Mouse (Mus musculus) liver, embryonic 15.5 days (tissue): ENCODE measurements around the gene Boll. TPM values are rescaled to one million over a fixed set of nuclear protein-coding genes. Genes with fewer than 3 reads are reported as not detected.
"Not testable (repeated sequence)": the region's sequence is repeated elsewhere in the genome, so short reads cannot be mapped to it uniquely, and the experiment has no call there.

Source experiments
- ATAC-seq: fragments of 200-750 bp; cut with Nextera tagmentation; 2 replicates; pipeline ENCODE4 v1.8.0; 2017; ENCODE audit warnings: moderate number of reproducible peaks, mild to moderate bottlenecking, moderate library complexity; ENCODE audit not compliant: insufficient read depth
- H3K27ac ChIP-seq: fragments of 300-500 bp; sonication (generic); replicated peaks from 2 replicates; pipeline ENCODE4 v1.5.1; 2015; ENCODE audit warnings: mild to moderate bottlenecking, inconsistent platforms
- H3K27me3 ChIP-seq: fragments of 300-500 bp; sonication (generic); 2 replicates; pipeline ENCODE4 v1.6.1; 2015; ENCODE audit warnings: mild to moderate bottlenecking, inconsistent platforms
- H3K36me3 ChIP-seq: fragments of 300-500 bp; sonication (generic); replicated peaks from 2 replicates; pipeline ENCODE4 v1.6.1; 2015; ENCODE audit warnings: moderate library complexity, mild to moderate bottlenecking, inconsistent platforms
- H3K4me1 ChIP-seq: fragments of 300-500 bp; sonication (generic); replicated peaks from 2 replicates; pipeline ENCODE4 v1.6.1; 2015; ENCODE audit warnings: inconsistent platforms
- H3K4me2 ChIP-seq: fragments of 300-500 bp; sonication (generic); 2 replicates; pipeline ENCODE4 v1.6.1; 2015; ENCODE audit warnings: moderate library complexity, mild to moderate bottlenecking, inconsistent platforms
- H3K4me3 ChIP-seq: fragments of 300-500 bp; sonication (generic); replicated peaks from 2 replicates; pipeline ENCODE4 v1.5.1; 2015; ENCODE audit warnings: mild to moderate bottlenecking, inconsistent platforms
- H3K9ac ChIP-seq: fragments of 300-500 bp; sonication (generic); 2 replicates; pipeline ENCODE4 v1.6.1; 2015; ENCODE audit warnings: moderate library complexity, mild to moderate bottlenecking, inconsistent platforms
- H3K9me3 ChIP-seq: fragments of 300-500 bp; sonication (generic); replicated peaks from 2 replicates; pipeline ENCODE4 v1.6.1; 2016; ENCODE audit warnings: inconsistent platforms
- WGBS: fragments of 180-500 bp; shearing (Covaris S2); methylation state at CpG from one replicate; pipeline ENCODE4 v1.1.7; 2015; ENCODE audit warnings: mixed read lengths; ENCODE audit not compliant: insufficient replicate concordance; 5-methylcytosine and 5-hydroxymethylcytosine counted together
- polyA plus RNA-seq: library from polyadenylated mRNA; unstranded; fragments of >200 nt; fragmentation: Nextera tagmentation; extraction: Ambion mirVana; gene quantifications from 2 replicates; pipeline ENCODE4 v1.2.1, GENCODE M21; 2015

Gene Boll
- polyA plus RNA-seq, 1 experiment from 2014 or later = 0.07 TPM

- WGBS = 56% methylated on average over 2 of the region's 2 CpGs
- no peaks in the 10 kb centered on the region for H3K27me3 ChIP-seq
- no peak for ATAC-seq
- no peak overlapping the region for H3K4me2 ChIP-seq
- no peak overlapping the region for H3K27ac ChIP-seq
- no peaks in the 10 kb centered on the region for H3K4me1 ChIP-seq
- H3K9me3 ChIP-seq = no peaks in the 10 kb centered on the region
- H3K36me3 ChIP-seq = no peaks in the 10 kb centered on the region
- H3K9ac ChIP-seq = no peak overlapping the region
- no peak overlapping the region for H3K4me3 ChIP-seq
Measured at GRCm38 (mm10) chr1:55380527-55380926, 17.3 kb upstream of the Boll start.

- Histone ChIP-seq H3K36me3 (no peaks in the 10 kb centered on the region), H3K4me1 (no peaks in the 10 kb centered on the region), H3K9me3 (no peaks in the 10 kb centered on the region), H3K4me2 (no peak overlapping the region), H3K4me3 (no peak overlapping the region), H3K9ac (no peak overlapping the region), H3K27ac (no peak overlapping the region), H3K27me3 (no peaks in the 10 kb centered on the region)
- no peak for ATAC-seq
- 50% methylated on average over 3 of the region's 3 CpGs for WGBS
Measured at GRCm38 (mm10) chr1:55372626-55373025, 9.4 kb upstream of the Boll start.

GRCm38 (mm10) chr1:55363586-55363985 is 317 bp upstream of the Boll start:
- peak overlapping the region; percentile 70 for H3K4me2 ChIP-seq
- H3K36me3 ChIP-seq = no peaks in the 10 kb centered on the region
- H3K4me3 ChIP-seq = peak overlapping the region; percentile 53
- H3K9me3 ChIP-seq = peaks cover 9% of the 10 kb centered on the region; the same call in 1 of the 2 replicates
- peaks cover 25% of the 10 kb centered on the region for H3K27me3 ChIP-seq
- no peak overlapping the region for H3K9ac ChIP-seq
- no peak overlapping the region for H3K27ac ChIP-seq
- peaks cover 10% of the 10 kb centered on the region for H3K4me1 ChIP-seq
- ATAC-seq = peak; percentile 68
- WGBS = under 1% methylated on average over 27 of the region's 27 CpGs

GRCm38 (mm10) chr1:55362634-55363033 is 635 bp downstream of the Boll start:
- Histone ChIP-seq H3K27me3 (peaks cover 25% of the 10 kb centered on the region), H3K4me2 (peak overlapping the region; percentile 70), H3K9ac (no peak overlapping the region), H3K27ac (no peak overlapping the region), H3K4me3 (peak overlapping the region; percentile 53; the same call in 1 of the 2 replicates), H3K9me3 (peaks cover 9% of the 10 kb centered on the region; the same call in 1 of the 2 replicates), H3K36me3 (no peaks in the 10 kb centered on the region), H3K4me1 (peaks cover 10% of the 10 kb centered on the region)
- 47% methylated on average over 49 of the region's 49 CpGs for WGBS
- no peak for ATAC-seq

GRCm38 (mm10) chr1:55351914-55352313 is 11.4 kb downstream of the Boll start:
- H3K27me3 ChIP-seq, H3K27ac ChIP-seq, H3K36me3 ChIP-seq, H3K4me3 ChIP-seq, H3K9me3 ChIP-seq, H3K4me2 ChIP-seq, H3K4me1 ChIP-seq, ATAC-seq, H3K9ac ChIP-seq: not testable (repeated sequence)
- 57% methylated on average over 2 of the region's 2 CpGs for WGBS

GRCm38 (mm10) chr1:55325496-55325895 is 37.8 kb downstream of the Boll start:
- WGBS = 53% methylated on average over 5 of the region's 5 CpGs

GRCm38 (mm10) chr1:55301077-55301476 is 62.2 kb downstream of the Boll start:
- no peak overlapping the region for H3K27ac ChIP-seq
- ATAC-seq = no peak
- no peak overlapping the region for H3K4me3 ChIP-seq
- H3K4me2 ChIP-seq = no peak overlapping the region
- no peaks in the 10 kb centered on the region for H3K4me1 ChIP-seq
- no peak overlapping the region for H3K9ac ChIP-seq
- H3K27me3 ChIP-seq = no peaks in the 10 kb centered on the region
- no peaks in the 10 kb centered on the region for H3K9me3 ChIP-seq
- H3K36me3 ChIP-seq = no peaks in the 10 kb centered on the region

More at GRCm38 (mm10) chr1:55325496-55325895, 37.8 kb downstream of the Boll start:
- H3K36me3 ChIP-seq, ATAC-seq, H3K27ac ChIP-seq, H3K9ac ChIP-seq, H3K4me2 ChIP-seq, H3K9me3 ChIP-seq, H3K4me3 ChIP-seq, H3K27me3 ChIP-seq, H3K4me1 ChIP-seq: not testable (repeated sequence)

GRCm38 (mm10) chr1:55279081-55279480 is 84.2 kb downstream of the Boll start:
- Histone ChIP-seq H3K4me1 (no peaks in the 10 kb centered on the region), H3K9me3 (no peaks in the 10 kb centered on the region), H3K4me3 (no peak overlapping the region), H3K36me3 (no peaks in the 10 kb centered on the region), H3K9ac (no peak overlapping the region), H3K4me2 (no peak overlapping the region), H3K27me3 (no peaks in the 10 kb centered on the region), H3K27ac (no peak overlapping the region)
- ATAC-seq = no peak
- 68% methylated on average over 9 of the region's 9 CpGs for WGBS

GRCm38 (mm10) chr1:55265447-55265846 is 97.8 kb downstream of the Boll start:
- H3K27me3 ChIP-seq = no peaks in the 10 kb centered on the region
- ATAC-seq = no peak
- H3K9me3 ChIP-seq = no peaks in the 10 kb centered on the region
- H3K9ac ChIP-seq = no peak overlapping the region
- H3K36me3 ChIP-seq = no peaks in the 10 kb centered on the region
- 38% methylated on average over 2 of the region's 2 CpGs for WGBS
- H3K4me1 ChIP-seq = no peaks in the 10 kb centered on the region
- no peak overlapping the region for H3K27ac ChIP-seq
- H3K4me2 ChIP-seq = no peak overlapping the region
- H3K4me3 ChIP-seq = no peak overlapping the region

- H3K27ac ChIP-seq = no peak overlapping the region
- WGBS = 12% methylated on average over 2 of the region's 2 CpGs
- no peak overlapping the region for H3K4me3 ChIP-seq
- ATAC-seq = no peak
- no peaks in the 10 kb centered on the region for H3K27me3 ChIP-seq
- no peaks in the 10 kb centered on the region for H3K9me3 ChIP-seq
- H3K4me2 ChIP-seq = no peak overlapping the region
- H3K4me1 ChIP-seq = no peaks in the 10 kb centered on the region
- no peaks in the 10 kb centered on the region for H3K36me3 ChIP-seq
- no peak overlapping the region for H3K9ac ChIP-seq
Measured at GRCm38 (mm10) chr1:55264385-55264784, 98.9 kb downstream of the Boll start.

GRCm38 (mm10) chr1:55246374-55246773 is 116.9 kb downstream of the Boll start:
- Histone ChIP-seq H3K27me3 (no peaks in the 10 kb centered on the region), H3K4me1 (peaks cover 8% of the 10 kb centered on the region; the same call in 1 of the 2 replicates), H3K27ac (no peak overlapping the region), H3K4me2 (no peak overlapping the region), H3K9me3 (no peaks in the 10 kb centered on the region), H3K9ac (no peak overlapping the region), H3K36me3 (0 out of 2 replicates have a peak, but pooled peaks cover 8% of the 10 kb centered on the region), H3K4me3 (no peak overlapping the region)
- ATAC-seq = no peak
- WGBS = 61% methylated on average over 2 of the region's 2 CpGs

- H3K36me3 ChIP-seq = 0 out of 2 replicates have a peak, but pooled peaks cover 11% of the 10 kb centered on the region
- 2% methylated on average over 1 of the region's 1 CpGs for WGBS
- H3K4me3 ChIP-seq = peak overlapping the region; percentile 88
- H3K27me3 ChIP-seq = no peaks in the 10 kb centered on the region
- H3K9me3 ChIP-seq = no peaks in the 10 kb centered on the region
- ATAC-seq = no peak
- peak overlapping the region; percentile 85; the same call in 1 of the 2 replicates for H3K9ac ChIP-seq
- no peak overlapping the region for H3K27ac ChIP-seq
- peak overlapping the region; percentile 98 for H3K4me2 ChIP-seq
- peaks cover 33% of the 10 kb centered on the region for H3K4me1 ChIP-seq
Measured at GRCm38 (mm10) chr1:55239237-55239636, 124.0 kb downstream of the Boll start.
